Mouse (Mus musculus) heart, embryonic 12.5 days (tissue): ENCODE data around the gene Ostf1. TPM values are rescaled to one million over a fixed set of nuclear protein-coding genes. Genes with fewer than 3 reads are reported as not detected.

ENCODE experiments used
- ATAC-seq: fragments of 200-750 bp; cut with Nextera tagmentation; 2 replicates; pipeline ENCODE4 v1.8.0; 2017; ENCODE audit warnings: moderate TSS enrichment, moderate library complexity; ENCODE audit not compliant: insufficient number of reproducible peaks, low FRiP score
- H3K27ac ChIP-seq: fragments of 300-500 bp; sonication (generic); 2 replicates; pipeline ENCODE4 v1.5.1; 2016; ENCODE audit warnings: mild to moderate bottlenecking, moderate library complexity; ENCODE audit not compliant: poor library complexity, severe bottlenecking
- H3K27me3 ChIP-seq: fragments of 300-500 bp; sonication (generic); replicated peaks from 2 replicates; pipeline ENCODE4 v1.6.1; 2016; ENCODE audit warnings: mild to moderate bottlenecking, moderate library complexity
- H3K36me3 ChIP-seq: fragments of 300-500 bp; sonication (generic); 2 replicates; pipeline ENCODE4 v1.6.1; 2016; ENCODE audit warnings: mild to moderate bottlenecking, moderate library complexity
- H3K4me1 ChIP-seq: fragments of 300-500 bp; sonication (generic); replicated peaks from 2 replicates; pipeline ENCODE4 v1.6.1; 2016; ENCODE audit warnings: mild to moderate bottlenecking
- H3K4me2 ChIP-seq: fragments of 300-500 bp; sonication (generic); 2 replicates; pipeline ENCODE4 v1.6.1; 2016; ENCODE audit warnings: mild to moderate bottlenecking, moderate library complexity
- H3K4me3 ChIP-seq: fragments of 300-500 bp; sonication (generic); 2 replicates; pipeline ENCODE4 v1.5.1; 2016; ENCODE audit warnings: mild to moderate bottlenecking
- H3K9ac ChIP-seq: fragments of 300-500 bp; sonication (generic); 2 replicates; pipeline ENCODE4 v1.6.1; 2016; ENCODE audit warnings: mild to moderate bottlenecking, moderate library complexity
- H3K9me3 ChIP-seq: fragments of 300-500 bp; sonication (generic); replicated peaks from 2 replicates; pipeline ENCODE4 v1.6.1; 2016; ENCODE audit warnings: mild to moderate bottlenecking, moderate library complexity
- WGBS: fragments of 180-500 bp; shearing (Covaris S2); methylation state at CpG from one replicate; pipeline ENCODE4 v1.1.7; 2016; 5-methylcytosine and 5-hydroxymethylcytosine counted together
- polyA plus RNA-seq: library from polyadenylated mRNA; unstranded; fragments of >200 nt; fragmentation: Nextera tagmentation; extraction: Ambion mirVana; gene quantifications from 2 replicates; pipeline ENCODE4 v1.2.1, GENCODE M21; 2016

Ostf1 gene
- polyA plus RNA-seq, 1 experiment from 2014 or later, result 59.5 TPM

GRCm38 (mm10) chr19:18629589-18629988, 2.0 kb downstream of the Ostf1 start:
- 73% methylated on average over 1 of the region's 1 CpGs for WGBS
- Histone ChIP-seq H3K4me2 (peak overlapping the region; percentile 39; the same call in 1 of the 2 replicates), H3K9me3 (no peaks in the 10 kb centered on the region), H3K27ac (peak overlapping the region; percentile 40; the same call in 1 of the 2 replicates), H3K4me3 (no peak overlapping the region), H3K27me3 (no peaks in the 10 kb centered on the region), H3K4me1 (peaks cover 10% of the 10 kb centered on the region), H3K36me3 (no peaks in the 10 kb centered on the region), H3K9ac (no peak overlapping the region; the same call in 1 of the 2 replicates)
- no peak for ATAC-seq

DNA sequence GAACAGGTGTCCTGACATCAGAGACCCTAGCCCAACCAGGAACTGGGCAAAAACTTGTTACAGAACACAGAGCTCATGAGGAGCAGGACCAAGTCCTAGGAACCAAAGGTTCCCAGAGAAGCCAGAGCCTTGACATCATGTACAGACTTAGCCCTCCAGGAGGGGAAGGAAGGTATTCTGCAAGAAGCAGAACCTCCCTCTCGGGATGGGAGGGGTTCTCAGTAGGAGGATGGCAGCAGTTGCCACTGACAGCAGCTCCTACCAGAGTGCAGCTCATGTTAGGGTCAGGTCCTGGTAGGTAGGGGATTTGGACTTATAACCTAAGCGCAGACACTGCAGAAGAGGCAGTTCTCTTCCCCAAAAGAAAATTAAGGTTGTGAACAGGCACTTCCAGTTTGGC, 7.7 kb downstream of the Ostf1 start:
- Histone ChIP-seq H3K4me1 (no peaks in the 10 kb centered on the region), H3K9ac (no peak overlapping the region), H3K27me3 (no peaks in the 10 kb centered on the region), H3K4me3 (no peak overlapping the region), H3K27ac (no peak overlapping the region), H3K4me2 (no peak overlapping the region), H3K9me3 (no peaks in the 10 kb centered on the region), H3K36me3 (no peaks in the 10 kb centered on the region)
- ATAC-seq, result no peak
- WGBS, result 66% methylated on average over 2 of the region's 2 CpGs

DNA sequence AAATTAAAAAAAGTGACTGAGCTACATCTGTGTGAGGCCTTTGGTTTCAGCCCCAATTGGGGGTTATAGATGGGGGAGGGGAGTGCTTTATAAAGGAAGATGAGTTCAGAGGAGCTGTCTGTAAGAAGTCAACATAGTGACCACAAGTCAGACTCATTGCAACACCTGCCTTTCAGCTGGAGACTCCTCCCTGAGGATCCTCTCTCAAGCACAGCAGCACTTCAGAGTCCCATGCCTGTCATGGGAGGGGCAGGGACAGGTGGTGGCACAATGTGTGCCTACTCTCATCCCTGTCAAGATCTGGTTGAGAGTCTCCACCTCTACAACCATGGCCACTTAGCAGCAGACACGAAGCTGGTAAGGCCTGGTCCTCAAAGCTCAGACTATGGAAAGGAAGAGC, 11.9 kb downstream of the Ostf1 start:
- no peaks in the 10 kb centered on the region for H3K36me3 ChIP-seq
- H3K4me3 ChIP-seq, result no peak overlapping the region
- ATAC-seq, result no peak; the same call in 1 of the 2 replicates
- H3K4me2 ChIP-seq, result no peak overlapping the region
- no peak overlapping the region for H3K9ac ChIP-seq
- H3K4me1 ChIP-seq, result peaks cover 17% of the 10 kb centered on the region; the same call in 1 of the 2 replicates
- no peaks in the 10 kb centered on the region for H3K9me3 ChIP-seq
- 60% methylated on average over 1 of the region's 1 CpGs for WGBS
- no peaks in the 10 kb centered on the region for H3K27me3 ChIP-seq
- H3K27ac ChIP-seq, result no peak overlapping the region

- no peak overlapping the region for H3K27ac ChIP-seq
- ATAC-seq, result no peak
- WGBS, result 83% methylated on average over 5 of the region's 5 CpGs
- H3K4me3 ChIP-seq, result no peak overlapping the region
- no peaks in the 10 kb centered on the region for H3K27me3 ChIP-seq
- H3K36me3 ChIP-seq, result no peaks in the 10 kb centered on the region
- H3K4me1 ChIP-seq, result peaks cover 17% of the 10 kb centered on the region; the same call in 1 of the 2 replicates
- no peak overlapping the region for H3K9ac ChIP-seq
- no peak overlapping the region for H3K4me2 ChIP-seq
- H3K9me3 ChIP-seq, result no peaks in the 10 kb centered on the region
These were observed 12.6 kb downstream of the Ostf1 start for GRCm38 (mm10) chr19:18619060-18619459.

DNA sequence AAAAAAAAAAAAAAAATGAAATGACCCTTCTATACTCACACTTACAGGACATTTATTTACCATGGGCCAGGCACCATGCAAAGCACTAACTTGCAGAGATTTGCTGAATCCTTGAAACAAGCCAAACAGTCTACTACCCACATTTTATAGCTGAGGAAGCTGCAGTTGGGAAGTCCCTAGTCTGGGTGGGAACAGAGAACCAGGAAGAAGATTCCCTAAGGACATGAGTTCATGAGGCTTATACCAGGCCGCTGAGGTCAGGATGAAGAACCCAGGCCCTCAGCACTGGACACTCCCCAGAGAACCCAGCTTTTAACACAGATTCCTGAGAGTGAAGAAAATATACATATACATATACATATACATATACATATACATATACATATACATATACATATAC, 14.1 kb downstream of the Ostf1 start:
- Histone ChIP-seq H3K4me3 (no peak overlapping the region), H3K9me3 (no peaks in the 10 kb centered on the region), H3K9ac (no peak overlapping the region), H3K27me3 (no peaks in the 10 kb centered on the region), H3K4me1 (peaks cover 23% of the 10 kb centered on the region; the same call in 1 of the 2 replicates), H3K36me3 (no peaks in the 10 kb centered on the region), H3K27ac (no peak overlapping the region), H3K4me2 (no peak overlapping the region)
- no peak for ATAC-seq
- WGBS, result 89% methylated on average over 1 of the region's 1 CpGs

DNA sequence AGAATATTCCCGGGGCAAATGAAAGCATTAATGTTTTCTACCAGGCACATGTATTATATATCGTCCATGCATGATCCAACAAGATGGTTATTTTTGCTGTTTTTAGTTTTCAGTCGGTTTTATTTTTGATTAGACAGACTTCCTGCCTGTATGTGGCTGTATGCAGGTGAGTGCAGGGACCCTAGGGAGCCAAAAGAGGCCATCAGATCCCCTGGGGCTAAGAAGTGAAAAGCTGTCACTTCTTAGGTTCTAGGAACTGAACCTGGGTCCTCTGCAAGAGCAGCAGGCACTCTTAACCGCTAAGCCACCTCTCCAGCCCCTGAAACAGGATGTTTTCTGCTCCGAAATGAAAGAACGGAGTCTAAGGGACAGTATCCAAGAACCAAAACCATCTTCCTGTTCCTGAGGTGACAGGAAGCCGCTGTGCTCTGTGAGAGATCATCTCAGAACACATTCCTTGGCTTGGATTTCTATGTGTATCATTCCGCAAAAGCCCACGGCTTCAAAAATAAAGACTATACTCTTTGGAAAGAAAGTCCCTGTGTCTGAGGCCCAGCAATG, 15.9 kb downstream of the Ostf1 start:
- 64% methylated on average over 9 of the region's 9 CpGs for WGBS
- H3K4me2 ChIP-seq, result no peak overlapping the region
- peak overlapping the region; percentile 42; the same call in 1 of the 2 replicates for H3K27ac ChIP-seq

GRCm38 (mm10) chr19:18614337-18614736, 17.3 kb downstream of the Ostf1 start:
- Histone ChIP-seq H3K27me3 (no peaks in the 10 kb centered on the region), H3K27ac (no peak overlapping the region), H3K9ac (no peak overlapping the region), H3K9me3 (no peaks in the 10 kb centered on the region), H3K4me2 (no peak overlapping the region), H3K36me3 (no peaks in the 10 kb centered on the region), H3K4me1 (peaks cover 28% of the 10 kb centered on the region; the same call in 1 of the 2 replicates), H3K4me3 (no peak overlapping the region)
- ATAC-seq, result no peak
- 83% methylated on average over 7 of the region's 7 CpGs for whole genome bisulfite sequencing

More for the DNA sequence above, 15.9 kb downstream of the Ostf1 start:
- H3K27me3 ChIP-seq, result no peaks in the 10 kb centered on the region
- H3K4me3 ChIP-seq, result no peak overlapping the region
- ATAC-seq, result no peak
- H3K36me3 ChIP-seq, result no peaks in the 10 kb centered on the region
- no peak overlapping the region for H3K9ac ChIP-seq
- H3K9me3 ChIP-seq, result no peaks in the 10 kb centered on the region
- peaks cover 23% of the 10 kb centered on the region; the same call in 1 of the 2 replicates for H3K4me1 ChIP-seq

DNA sequence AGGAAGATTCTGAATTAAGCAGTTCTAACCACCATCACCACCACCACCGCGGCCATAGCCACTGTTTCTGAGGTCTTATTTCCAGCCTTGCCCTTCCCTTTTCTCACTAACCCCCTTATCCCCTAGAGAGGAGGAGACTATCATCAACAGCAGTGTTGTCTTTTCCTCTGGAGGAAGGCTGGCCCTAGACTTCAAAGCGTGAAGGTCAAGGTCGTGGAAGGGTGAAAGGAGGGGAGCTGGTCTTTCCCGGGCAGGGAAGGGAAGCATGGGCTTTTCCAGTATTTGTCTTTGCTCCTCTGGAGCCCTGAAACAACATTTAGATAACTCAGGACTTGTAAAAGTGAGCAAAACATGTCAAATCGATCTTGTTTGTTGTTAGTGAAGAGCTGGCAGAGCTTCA, 22.6 kb downstream of the Ostf1 start:
- H3K27ac ChIP-seq, result no peak overlapping the region
- H3K4me2 ChIP-seq, result no peak overlapping the region
- H3K27me3 ChIP-seq, result no peaks in the 10 kb centered on the region
- peak; percentile 45; the same call in 1 of the 2 replicates for ATAC-seq
- no peaks in the 10 kb centered on the region for H3K9me3 ChIP-seq
- no peak overlapping the region for H3K4me3 ChIP-seq
- 43% methylated on average over 6 of the region's 6 CpGs for WGBS
- peaks cover 28% of the 10 kb centered on the region for H3K4me1 ChIP-seq
- H3K9ac ChIP-seq, result no peak overlapping the region
- H3K36me3 ChIP-seq, result no peaks in the 10 kb centered on the region

- no peak overlapping the region for H3K27ac ChIP-seq
- 56% methylated on average over 7 of the region's 7 CpGs for WGBS
- no peaks in the 10 kb centered on the region for H3K9me3 ChIP-seq
- ATAC-seq, result no peak
- no peak overlapping the region for H3K9ac ChIP-seq
- peaks cover 23% of the 10 kb centered on the region for H3K4me1 ChIP-seq
- H3K4me3 ChIP-seq, result no peak overlapping the region
- no peaks in the 10 kb centered on the region for H3K36me3 ChIP-seq
- no peaks in the 10 kb centered on the region for H3K27me3 ChIP-seq
- H3K4me2 ChIP-seq, result no peak overlapping the region
These were observed 23.7 kb downstream of the Ostf1 start for GRCm38 (mm10) chr19:18607907-18608306.

DNA sequence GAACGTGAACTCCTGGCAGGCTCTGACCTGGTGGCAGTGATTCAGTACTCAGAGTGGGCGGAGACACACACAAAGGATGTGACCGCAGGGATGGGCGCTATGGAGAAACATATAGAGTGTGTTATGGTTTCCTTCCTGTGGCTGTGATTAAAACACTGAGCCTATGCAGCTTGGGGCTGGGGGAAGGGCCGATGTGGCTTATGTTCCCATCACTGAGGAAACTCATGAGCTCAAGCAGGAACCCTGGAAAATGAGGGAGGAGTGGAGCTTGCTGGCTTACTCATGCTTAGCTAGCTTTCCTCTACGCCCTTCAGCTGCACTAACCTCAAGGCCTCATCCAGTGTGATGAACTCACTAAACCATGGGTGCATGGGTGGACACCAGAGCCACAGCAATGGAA, 28.6 kb downstream of the Ostf1 start:
- Histone ChIP-seq H3K9ac (no peak overlapping the region), H3K27ac (no peak overlapping the region), H3K4me1 (peaks cover 11% of the 10 kb centered on the region; the same call in 1 of the 2 replicates), H3K36me3 (peaks cover 14% of the 10 kb centered on the region), H3K27me3 (no peaks in the 10 kb centered on the region), H3K9me3 (no peaks in the 10 kb centered on the region), H3K4me2 (no peak overlapping the region), H3K4me3 (no peak overlapping the region)
- peak; percentile 30; the same call in 1 of the 2 replicates for ATAC-seq
- 79% methylated on average over 6 of the region's 6 CpGs for WGBS

DNA sequence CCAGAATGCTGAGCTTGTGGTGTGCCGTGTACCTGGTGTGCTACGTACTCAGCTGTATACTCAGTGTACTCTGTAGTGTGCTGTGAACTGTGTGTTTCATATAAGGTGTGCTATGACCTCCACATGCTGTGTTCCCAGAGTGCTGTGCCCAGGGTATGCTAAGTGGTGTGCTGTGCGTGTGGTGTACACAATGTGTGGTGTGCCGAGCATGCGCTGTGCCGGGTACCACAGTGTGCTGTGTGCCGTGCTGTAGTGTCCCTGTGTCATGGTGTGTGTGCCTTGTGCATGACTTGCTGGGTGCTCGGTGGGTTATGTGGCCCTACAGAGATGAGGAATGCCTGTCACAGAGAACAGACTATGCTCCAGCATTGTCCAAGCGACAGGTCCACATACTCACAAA, 31.0 kb downstream of the Ostf1 start:
- Histone ChIP-seq H3K4me1 (0 out of 2 replicates have a peak, but pooled peaks cover 4% of the 10 kb centered on the region), H3K4me3 (no peak overlapping the region), H3K27me3 (no peaks in the 10 kb centered on the region), H3K9me3 (no peaks in the 10 kb centered on the region), H3K9ac (no peak overlapping the region), H3K27ac (no peak overlapping the region), H3K36me3 (peaks cover 14% of the 10 kb centered on the region), H3K4me2 (no peak overlapping the region)
- 90% methylated on average over 9 of the region's 9 CpGs for WGBS
- ATAC-seq, result peak; percentile 19; the same call in 1 of the 2 replicates

- H3K4me1 ChIP-seq, result 0 out of 2 replicates have a peak, but pooled peaks cover 4% of the 10 kb centered on the region
- ATAC-seq, result no peak
- no peaks in the 10 kb centered on the region for H3K9me3 ChIP-seq
- H3K27ac ChIP-seq, result no peak overlapping the region
- no peak overlapping the region for H3K4me3 ChIP-seq
- peaks cover 14% of the 10 kb centered on the region for H3K36me3 ChIP-seq
- H3K4me2 ChIP-seq, result no peak overlapping the region
- WGBS, result 86% methylated on average over 5 of the region's 5 CpGs
- no peak overlapping the region for H3K9ac ChIP-seq
- no peaks in the 10 kb centered on the region for H3K27me3 ChIP-seq
These were observed 32.0 kb downstream of the Ostf1 start for GRCm38 (mm10) chr19:18599650-18600049.
